Mouse (Mus musculus) thymus, postnatal 0 days (tissue): ENCODE results near the gene Itm2c. TPM values are rescaled to one million over a fixed set of nuclear protein-coding genes. Genes with fewer than 3 reads are reported as not detected.

Experiments used
- DNase-seq: peaks from one replicate; pipeline ENCODE4 v3.0.0-alpha.2; 2015; ENCODE audit warnings: low spot score
- polyA plus RNA-seq: library from polyadenylated mRNA; unstranded; fragments of >200 nt; fragmentation: Nextera tagmentation; extraction: Ambion mirVana; gene quantifications from 2 replicates; pipeline ENCODE4 v1.2.1, GENCODE M21; 2015

Gene Itm2c
- 178 and 184 TPM in 2 replicates for polyA plus RNA-seq

DNA sequence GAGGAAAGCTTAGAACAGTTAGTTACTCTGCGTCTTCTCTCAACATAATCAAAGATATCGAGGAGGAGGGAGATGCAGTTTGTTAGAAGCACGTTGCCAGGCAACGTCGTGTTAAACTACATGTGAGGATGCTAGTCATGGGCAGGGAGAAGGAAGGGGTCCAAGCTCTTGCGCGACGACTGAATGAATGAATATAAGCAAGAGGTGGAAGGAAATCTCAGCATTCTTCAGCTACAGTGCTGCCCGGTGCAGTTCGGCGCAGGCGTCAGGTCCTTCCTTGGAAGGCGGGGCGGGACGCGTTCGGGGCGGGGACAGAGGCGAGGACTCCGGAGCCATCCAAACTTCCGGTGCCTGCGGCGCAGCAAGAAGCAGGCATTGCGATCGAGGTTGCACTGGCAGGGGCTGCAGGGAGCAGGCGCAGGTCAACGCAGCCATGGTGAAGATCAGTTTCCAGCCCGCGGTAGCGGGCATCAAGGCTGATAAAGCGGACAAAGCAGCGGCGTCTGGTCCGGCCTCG, at the start of gene Itm2c:
Itm2c (plus strand) TSS at position 51 of the 517 bp plus-strand sequence.
- DNase-seq = peak; percentile 80

GRCm38 (mm10) chr1:85844981-85845380, 49.1 kb upstream of the Itm2c start:
- no peak for DNase-seq

- no peak for DNase-seq
Observed at GRCm38 (mm10) chr1:85845476-85845875, 48.6 kb upstream of the Itm2c start.

DNA sequence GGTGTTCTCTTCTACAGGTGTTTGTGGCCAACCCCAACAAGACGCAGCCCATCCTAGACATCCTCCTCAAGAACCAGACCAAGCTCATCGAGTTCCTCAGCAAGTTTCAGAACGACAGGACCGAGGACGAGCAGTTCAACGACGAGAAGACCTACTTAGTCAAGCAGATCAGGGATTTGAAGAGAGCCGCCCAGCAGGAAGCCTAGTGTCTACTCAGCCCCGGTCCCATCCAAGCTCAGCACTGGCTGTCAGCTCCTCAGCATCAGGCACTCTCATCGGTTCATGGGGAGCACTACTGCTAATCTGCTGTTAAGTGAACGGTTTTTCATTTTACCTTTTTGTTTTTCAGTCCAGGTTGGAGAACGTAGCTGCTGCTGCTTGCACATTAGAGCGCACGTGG, 45.1 kb upstream of the Itm2c start:
- no peak for DNase-seq

DNA sequence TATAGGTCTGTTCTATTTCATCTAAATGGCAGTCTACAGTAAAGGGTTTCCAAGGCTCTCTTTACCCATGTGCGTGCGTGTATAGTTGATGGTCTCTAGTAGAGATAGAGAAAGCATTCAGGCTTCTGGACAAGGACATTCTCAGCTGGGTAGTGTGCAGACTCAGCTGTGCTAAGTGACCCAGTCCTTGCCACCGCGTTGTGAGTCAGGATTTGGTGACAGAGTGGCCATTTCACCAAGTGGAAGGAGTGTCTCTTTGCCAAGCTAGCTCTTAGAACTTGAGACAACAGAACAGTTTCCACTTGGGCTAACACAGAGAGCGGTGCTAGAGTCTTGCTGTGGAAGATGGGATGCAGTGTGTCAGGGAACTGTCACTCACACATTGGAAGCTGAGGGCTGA, 43.2 kb upstream of the Itm2c start:
- DNase-seq = no peak

GRCm38 (mm10) chr1:85852996-85853689, 40.9 kb upstream of the Itm2c start:
- peak; percentile 77 for DNase-seq

DNA sequence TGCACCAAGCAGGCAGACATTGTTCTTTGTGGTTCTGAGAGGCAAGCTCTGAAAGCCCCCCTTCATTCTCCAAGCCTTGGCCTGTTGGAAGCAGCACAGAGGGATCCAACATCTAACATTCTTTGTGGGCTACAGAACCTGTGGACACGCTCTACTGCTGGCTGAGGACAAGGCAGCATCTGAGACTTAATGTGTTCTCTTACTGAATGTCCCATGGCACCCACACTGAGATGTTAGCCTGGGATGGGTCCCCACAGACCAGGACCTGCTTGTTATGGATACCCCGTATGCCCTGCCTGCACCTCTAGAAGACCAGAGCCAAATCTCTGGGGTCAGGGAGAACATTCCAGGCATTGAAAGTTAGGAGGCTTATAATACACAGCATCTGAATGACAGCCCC, 40.2 kb upstream of the Itm2c start:
- DNase-seq = no peak

DNA sequence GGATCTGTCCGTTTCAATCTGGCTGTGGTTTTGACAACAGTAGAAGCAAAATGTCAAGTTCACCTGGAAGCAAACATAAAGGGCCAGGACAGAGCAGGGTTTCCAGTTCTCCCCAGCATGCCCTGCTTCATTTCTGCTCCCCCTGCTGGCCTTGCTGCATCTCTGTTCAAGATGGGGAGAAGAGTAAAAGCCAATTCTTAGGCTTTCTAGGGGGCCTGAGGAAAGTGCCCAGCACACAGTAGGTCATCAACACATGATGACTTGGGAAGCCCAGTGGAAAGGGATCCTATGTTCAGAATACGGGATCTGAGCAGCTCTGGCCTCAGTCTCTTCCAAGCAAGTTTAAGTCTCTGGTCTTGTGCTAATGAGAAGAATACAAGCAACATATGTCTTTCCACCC, 39.6 kb upstream of the Itm2c start:
- DNase-seq = no peak

DNA sequence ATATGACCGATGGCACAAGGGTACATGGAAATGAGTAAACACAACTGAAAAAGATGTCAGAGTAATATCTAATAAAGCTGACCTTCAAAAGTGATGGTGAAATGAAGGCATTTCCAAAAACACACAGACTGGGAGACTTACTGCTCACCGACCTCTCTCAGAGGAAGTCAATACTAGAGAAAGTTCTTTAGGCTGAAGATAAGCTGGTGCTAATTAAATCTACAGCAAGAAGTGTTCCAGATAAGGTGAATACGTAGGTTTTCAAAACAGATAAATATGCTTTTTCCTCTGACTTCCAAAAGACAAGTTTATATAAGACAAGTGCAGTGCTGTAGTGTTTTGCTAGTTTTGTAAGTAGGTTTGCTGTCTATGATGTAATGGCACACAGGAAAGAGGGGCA, 37.8 kb upstream of the Itm2c start:
- no peak for DNase-seq

DNA sequence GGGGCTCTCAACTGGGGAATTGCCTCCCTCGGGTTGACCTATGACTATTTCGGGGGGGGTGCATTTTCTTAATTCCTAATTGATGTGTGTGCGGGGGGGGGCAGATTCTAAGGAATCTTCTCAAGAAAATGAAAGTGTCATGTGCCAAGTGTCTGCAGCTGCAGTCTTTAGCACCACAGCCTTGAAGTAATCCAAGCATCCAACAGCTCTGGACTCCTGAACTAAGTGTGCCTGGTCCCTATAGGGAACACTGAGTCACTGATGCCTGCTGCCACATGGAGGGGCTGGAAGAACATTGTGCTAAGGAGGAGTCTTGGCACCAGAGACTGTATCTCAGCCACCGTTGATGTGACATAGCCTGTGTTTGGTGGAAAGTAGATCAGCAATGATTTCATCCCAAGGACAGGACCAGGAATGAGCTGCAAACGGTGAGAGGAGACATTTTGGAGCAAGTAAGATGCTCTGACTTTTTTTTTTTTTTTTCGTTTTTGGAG, 36.8 kb upstream of the Itm2c start:
- no peak for DNase-seq

DNA sequence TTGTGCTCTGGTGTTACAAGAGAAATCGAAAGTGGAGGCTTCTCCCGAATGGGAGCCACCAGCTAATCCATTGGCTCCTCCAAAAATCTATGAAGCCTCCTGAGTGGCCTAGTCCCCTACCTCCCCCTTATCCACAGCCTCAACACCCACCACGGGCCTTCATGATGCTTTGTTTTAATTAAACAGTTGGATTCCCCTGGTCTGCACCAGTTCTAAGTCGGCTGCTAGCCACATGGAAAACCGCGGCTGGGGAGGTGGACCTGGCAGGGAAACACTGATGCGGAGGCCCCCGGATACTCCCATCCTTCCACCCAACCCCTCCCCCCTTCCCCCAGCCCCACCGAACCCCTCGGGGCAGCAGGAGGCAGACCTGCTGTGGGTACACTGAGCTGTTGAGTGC, 29.7 kb upstream of the Itm2c start:
- no peak for DNase-seq

DNA sequence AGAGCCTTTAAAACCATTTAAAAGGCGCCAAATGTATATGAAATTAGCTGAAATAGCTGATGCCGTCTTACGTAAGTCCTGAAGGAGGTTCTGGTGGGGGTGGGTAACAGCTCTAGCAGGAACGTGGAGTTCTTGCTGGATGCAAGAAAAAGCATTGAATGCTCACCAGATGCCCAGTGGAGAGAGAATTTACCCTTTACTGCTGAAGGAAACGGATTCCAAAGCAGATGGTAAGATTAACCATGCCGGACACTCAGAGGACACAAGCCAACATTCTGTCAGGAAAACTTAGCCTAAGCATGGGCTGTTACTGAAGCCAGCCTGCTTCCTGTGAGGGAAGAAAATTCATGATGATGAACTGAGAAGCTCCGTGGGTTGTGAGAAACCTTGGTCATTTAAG, 24.1 kb upstream of the Itm2c start:
- no peak for DNase-seq

GRCm38 (mm10) chr1:85870546-85870945, 23.5 kb upstream of the Itm2c start:
- no peak for DNase-seq

GRCm38 (mm10) chr1:85882003-85882402, 12.1 kb upstream of the Itm2c start:
- no peak for DNase-seq

DNA sequence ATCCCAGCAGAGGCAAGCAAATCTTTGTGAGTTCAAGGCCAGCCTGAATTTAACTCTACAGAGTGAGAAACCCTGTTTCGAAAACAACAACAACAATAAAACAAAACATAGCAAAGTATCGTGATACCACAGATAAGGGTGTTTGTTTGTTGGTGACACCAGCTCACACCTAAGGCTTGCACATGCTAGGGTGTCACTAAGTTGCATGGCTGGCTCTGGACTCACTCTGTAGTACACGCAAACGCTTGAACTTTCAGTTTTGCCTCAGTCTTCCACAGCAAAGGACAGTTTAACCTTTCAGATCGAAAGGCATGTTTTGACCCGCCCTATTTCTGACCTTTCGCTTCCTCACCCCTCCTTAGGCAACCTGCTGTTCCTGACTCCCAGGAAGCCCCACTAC, 6.9 kb upstream of the Itm2c start:
- no peak for DNase-seq

DNA sequence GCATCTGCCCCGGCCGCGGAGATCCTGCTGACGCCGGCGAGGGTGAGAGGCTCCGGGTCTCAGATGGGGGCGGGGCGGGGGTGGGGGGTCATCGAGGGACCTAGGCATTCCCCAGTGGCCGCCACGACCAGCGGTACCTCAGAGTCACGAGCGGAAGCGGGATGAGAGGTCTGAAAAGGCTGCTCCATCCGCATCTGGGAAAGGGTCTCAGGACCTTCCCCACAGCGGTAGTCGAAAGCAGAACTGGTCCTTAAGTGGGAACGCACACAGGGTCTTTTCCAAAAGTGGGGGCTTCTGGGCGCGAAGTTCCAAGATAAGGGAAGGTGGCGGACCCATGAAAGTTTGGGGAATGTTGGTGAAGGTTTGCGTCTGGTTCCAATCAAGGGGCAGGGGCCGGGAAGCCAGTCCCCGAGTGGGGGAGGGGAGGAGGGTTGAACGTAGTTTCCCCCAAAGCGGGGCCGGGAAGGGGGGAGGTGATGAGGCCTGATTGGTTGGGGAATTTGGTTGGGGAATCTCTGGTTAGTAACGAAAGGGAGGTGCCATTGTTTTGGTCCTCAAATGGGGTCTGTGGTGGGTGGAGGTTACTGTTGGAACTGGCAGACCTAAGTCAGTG, 773 bp downstream of the Itm2c start:
- DNase-seq = peak; percentile 46

DNA sequence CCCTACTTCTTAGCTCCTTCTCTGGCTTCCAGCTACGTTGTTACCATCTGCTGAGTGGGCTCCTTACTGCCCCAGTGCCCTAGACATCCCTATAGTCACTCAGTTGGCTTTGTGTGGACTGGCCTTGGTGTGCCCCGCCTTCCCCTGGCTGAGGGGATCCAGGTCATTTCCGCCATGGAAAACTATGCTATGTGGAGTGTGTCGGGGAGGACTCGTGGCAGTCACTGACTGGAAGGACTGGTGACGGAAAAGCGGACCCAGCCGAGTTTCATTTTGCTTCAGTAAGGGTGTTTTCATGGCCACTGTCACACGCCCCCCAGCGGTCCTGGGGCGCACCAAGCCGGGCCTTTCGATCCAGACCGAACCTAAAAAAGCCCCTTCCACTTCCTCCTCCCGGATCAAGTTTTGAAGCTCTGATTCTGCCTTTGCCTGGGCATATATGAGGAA, 1.3 kb downstream of the Itm2c start:
- DNase-seq = peak; percentile 67

DNA sequence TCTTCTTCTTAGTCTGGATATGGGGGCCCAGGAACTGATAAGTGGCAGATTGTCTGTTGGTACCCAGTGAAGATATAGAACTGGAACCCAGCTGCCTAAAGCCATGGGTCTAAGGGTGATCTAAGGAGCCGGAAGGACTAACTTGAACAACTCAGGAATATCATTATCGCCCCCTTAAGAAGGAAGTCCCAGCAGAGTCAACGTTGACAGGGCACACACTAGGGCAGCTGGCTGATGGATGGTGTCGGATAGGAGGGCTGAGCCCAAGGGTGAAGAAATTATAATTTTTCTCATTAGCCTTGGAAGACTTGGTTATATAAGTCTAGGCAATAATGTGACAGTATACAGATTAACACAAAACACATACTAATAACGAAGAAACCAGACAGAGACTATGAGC, 2.0 kb downstream of the Itm2c start:
- no peak for DNase-seq

- DNase-seq = peak; percentile 46
Observed at GRCm38 (mm10) chr1:85896781-85897700, 3.0 kb downstream of the Itm2c start.

DNA sequence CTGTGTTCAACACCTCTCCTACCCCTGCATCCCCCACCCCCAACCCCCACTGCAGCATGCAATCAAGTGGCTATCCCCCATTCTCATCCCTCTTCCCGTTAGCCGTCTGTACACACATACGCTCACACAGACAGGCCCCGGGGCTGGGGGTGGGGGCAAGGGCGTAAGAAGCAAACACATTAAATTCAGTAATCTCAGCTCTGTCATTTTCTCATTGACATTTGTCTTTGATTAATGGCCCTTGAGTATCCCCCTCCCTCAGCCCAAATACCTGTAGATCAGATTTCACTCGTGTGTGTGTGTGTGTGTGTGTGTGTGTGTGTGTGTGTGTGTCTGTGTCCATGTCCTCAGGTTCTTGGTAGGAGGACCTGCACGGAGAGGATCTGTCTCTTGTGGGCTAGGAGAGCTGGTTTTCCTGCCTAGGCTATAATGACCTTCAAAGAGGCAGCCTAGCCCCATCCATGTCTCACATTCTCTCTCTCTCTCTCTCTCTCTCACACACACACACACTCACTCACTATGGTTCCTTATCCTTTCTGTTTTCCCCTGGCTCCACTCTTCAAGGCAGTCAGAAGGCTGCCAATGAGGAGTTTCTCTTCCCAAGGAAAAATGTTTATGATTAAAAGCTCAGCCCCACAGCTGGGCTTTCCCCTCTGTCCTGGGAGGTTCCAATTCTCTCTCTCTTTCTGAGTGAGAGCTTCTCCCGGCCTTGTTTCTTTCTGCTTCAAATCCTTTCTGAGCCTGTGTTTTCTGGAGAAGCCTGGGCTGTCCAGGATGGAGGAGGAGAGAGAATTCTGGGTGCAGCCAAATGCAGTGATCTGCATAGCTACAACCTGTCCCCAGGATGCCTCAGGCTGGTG, 4.0 kb downstream of the Itm2c start:
- no peak for DNase-seq
